Mouse (Mus musculus) subcutaneous adipose tissue, adult 2 months (tissue): ENCODE results near the gene Olfr293. TPM values are rescaled to one million over a fixed set of nuclear protein-coding genes. Genes with fewer than 3 reads are reported as not detected.

Experiments used
- polyA plus RNA-seq: library from polyadenylated mRNA; depleted of rRNA; stranded (reverse); fragments of >200 nt; gene quantifications from 2 replicates; pipeline ENCODE4 v1.2.3, GENCODE M21; 2012; ENCODE audit warnings: low replicate concordance; rRNA removed

The Olfr293 gene
- not detected in 2 replicates for polyA plus RNA-seq

GRCm38 (mm10) chr7:86648761-86649160, at the start of gene Olfr293:
Gene Olfr293, plus strand, starts transcription at chr7:86649061.

DNA sequence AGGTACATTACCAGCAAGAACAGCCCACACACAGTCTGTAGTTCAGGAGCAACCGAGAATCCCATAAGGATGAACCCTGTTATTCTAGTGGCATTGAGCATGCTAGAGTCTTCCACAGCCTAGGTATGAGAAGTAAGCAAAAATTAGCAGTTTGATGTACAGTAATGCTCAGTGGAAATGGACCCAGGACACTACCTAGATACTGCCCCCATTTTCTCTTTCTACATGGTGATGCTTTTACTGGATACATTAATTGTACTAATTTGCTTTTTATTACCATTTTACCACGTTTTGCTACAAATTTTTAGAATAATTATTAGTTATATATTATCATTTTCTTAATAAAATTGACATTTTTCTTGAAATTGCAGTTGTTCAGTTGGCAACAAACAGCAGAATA, 32.3 kb upstream of the Olfr293 start, which contains the start of gene Olfr294:
Gene Olfr294 (minus strand): TSS at position 101 of the 400 bp plus-strand sequence.

DNA sequence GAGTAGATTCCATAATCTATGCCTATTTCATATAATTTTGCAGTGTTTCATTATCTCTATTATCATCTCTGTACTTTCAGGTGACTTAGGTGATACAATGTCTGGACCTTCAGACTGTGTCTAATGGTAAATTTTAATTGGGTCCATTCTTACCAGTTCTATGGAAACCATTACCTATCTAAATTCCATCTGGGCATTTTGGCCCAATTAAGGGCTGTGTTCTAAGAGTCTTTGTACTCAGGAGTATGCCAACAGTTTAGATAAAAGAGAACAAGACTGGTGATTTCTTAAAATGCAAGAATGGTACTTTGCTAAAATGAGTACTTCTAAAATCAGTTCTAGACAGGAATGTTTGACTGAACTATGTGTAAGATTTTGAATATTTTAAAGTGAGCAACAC, 39.2 kb downstream of the Olfr293 start, which contains the start of gene Olfr292:
Gene Olfr292 (plus strand): TSS at position 301 of the 400 bp plus-strand sequence.

Other genes with a start within 250 kb of the Olfr293 start
- not detected in 2 replicates for gene Olfr301, start 245.2 kb upstream of the Olfr293 start, polyA plus RNA-seq
- not detected in 2 replicates for gene Olfr299, start 189.1 kb upstream of the Olfr293 start, polyA plus RNA-seq
- not detected in 2 replicates for gene Olfr298, start 156.6 kb upstream of the Olfr293 start, polyA plus RNA-seq
- not detected in 2 replicates for gene Olfr297, start 129.1 kb upstream of the Olfr293 start, polyA plus RNA-seq
- gene Olfr295, start 65.2 kb upstream of the Olfr293 start, polyA plus RNA-seq, result not detected in 2 replicates
- not detected in 2 replicates for gene Olfr294, start 32.4 kb upstream of the Olfr293 start, polyA plus RNA-seq
- gene Olfr292, start 39.3 kb downstream of the Olfr293 start, polyA plus RNA-seq, result not detected in 2 replicates
- gene Folh1, start 126.9 kb downstream of the Olfr293 start, polyA plus RNA-seq, result 0.78 and 15.8 TPM in 2 replicates
- gene Vmn2r77, start 146.0 kb downstream of the Olfr293 start, polyA plus RNA-seq, result 0.07 TPM in 1 of 2 replicates, not detected in the other